Mouse (Mus musculus) heart, adult 11 months (tissue): ENCODE measurements around the gene Lrrc42.
A peak's percentile ranks its signal among the peaks of the same experiment; 100 is the strongest.

ENCODE experiments used
- DNase-seq: peaks from one replicate; pipeline ENCODE4 v3.0.0; 2022

Lrrc42 gene

DNA sequence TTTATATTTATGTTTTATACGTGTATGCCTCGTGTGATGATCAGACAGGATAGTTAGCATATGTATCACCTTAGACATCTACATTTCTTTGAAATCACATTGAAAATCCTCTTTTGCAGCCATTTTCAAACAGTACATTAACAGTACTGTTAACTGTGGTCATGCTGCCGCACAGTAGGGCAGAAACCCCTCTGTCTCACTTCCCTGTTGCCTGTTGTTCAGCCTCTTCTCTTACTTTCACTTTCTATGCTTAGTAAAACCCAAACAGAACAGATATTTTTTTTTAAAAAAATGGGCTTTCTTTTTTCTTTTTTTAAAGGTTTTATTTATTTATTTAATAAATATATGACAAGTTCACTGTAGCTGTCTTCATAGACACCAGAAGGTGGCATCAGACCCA is 59.5 kb downstream of the Lrrc42 start:
- DNase-seq = peak; percentile 16

- peak; percentile 19 for DNase-seq
Observed at GRCm38 (mm10) chr4:107185703-107186102, 67.6 kb downstream of the Lrrc42 start.
